Mouse (Mus musculus): Measurements from ENCODE around the gene Hist3h2a. TPM values are rescaled to one million over a fixed set of nuclear protein-coding genes. Genes with fewer than 3 reads are reported as not detected.
A peak's percentile ranks its signal among the peaks of the same experiment; 100 is the strongest.

The Hist3h2a gene
- polyA plus RNA-seq (2016; fragmentation: Nextera tagmentation; extraction: Ambion mirVana), result 8.4 and 11.3 TPM in 2 replicates

DNA sequence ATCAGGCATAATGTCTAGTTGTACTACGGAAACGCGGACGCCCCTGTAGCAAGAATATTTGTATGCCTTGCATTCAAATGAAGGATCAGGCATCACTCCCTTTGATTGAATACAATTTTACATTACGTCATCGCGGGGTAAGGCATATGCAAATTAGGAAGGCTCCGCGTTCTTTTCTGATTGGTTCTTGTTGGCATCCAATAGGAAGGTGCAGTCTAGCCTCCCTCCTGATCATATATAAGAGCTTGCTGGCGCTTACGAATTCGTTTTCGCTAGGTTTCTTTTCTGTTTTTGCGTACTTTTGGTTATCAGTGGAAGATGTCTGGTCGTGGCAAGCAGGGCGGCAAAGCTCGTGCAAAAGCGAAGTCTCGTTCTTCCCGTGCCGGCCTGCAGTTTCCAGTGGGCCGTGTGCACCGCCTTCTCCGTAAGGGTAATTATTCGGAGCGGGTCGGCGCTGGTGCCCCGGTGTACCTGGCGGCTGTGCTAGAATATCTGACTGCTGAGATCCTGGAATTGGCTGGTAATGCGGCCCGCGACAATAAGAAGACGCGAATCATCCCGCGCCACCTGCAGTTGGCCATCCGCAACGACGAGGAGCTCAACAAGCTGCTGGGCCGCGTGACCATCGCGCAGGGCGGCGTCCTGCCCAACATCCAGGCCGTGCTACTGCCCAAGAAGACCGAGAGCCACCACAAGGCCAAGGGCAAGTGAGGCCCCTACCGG, at the start of gene Hist3h2a, which contains the start of gene Trim17:
Hist3h2a (plus strand) TSS at position 266 of the 723 bp plus-strand sequence.
Trim17 (plus strand) TSS at position 266 of the 723 bp plus-strand sequence.
- Histone ChIP-seq H3K27ac (peak within 1 kb of the TSS; percentile 92), H3K36me3 (peaks cover 10% of the 10 kb centered on the region), H3K9me3 (replicated peaks) (no peaks in the 10 kb centered on the region), H3K27me3 (ENCODE audit: low read depth, poor library complexity, severe bottlenecking) (peaks cover 68% of the 10 kb centered on the region), H3K4me1 (peaks cover 34% of the 10 kb centered on the region), H3K4me3 (peak within 1 kb of the TSS; percentile 72)
- DNase-seq (ENCODE audit: low spot score), result peak; percentile 82
- WGBS, result under 1% methylated on average over 49 of the region's 49 CpGs

DNA sequence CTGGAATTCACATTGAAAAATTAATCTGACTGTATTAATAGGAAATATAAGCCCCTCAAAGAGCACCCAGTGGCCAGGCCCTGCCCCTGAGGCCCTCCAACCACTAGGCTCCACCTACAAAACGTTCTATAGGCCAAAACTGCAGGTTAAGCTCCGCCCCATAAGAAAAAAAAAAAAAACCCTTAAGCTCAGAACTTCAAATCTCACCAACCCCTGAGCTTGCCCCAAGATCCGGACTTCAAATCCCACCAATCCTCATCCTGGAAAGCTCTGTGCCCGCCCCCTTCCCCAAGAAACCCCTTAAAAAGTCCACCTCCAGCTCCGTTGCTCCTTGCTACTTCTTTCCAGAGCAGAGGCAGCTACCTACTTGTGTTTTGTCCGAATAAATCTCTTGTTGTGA, 49.6 kb upstream of the Hist3h2a start:
- Histone ChIP-seq H3K27ac (no peak overlapping the region), H3K4me3 (peak overlapping the region; percentile 65), H3K4me1 (peaks cover 14% of the 10 kb centered on the region), H3K36me3 (peaks cover 27% of the 10 kb centered on the region), H3K9me3 (replicated peaks) (no peaks in the 10 kb centered on the region), H3K27me3 (ENCODE audit: low read depth, poor library complexity, severe bottlenecking) (no peaks in the 10 kb centered on the region)
- DNase-seq (ENCODE audit: low spot score), result peak; percentile 33
- 48% methylated on average over 6 of the region's 6 CpGs for WGBS

DNA sequence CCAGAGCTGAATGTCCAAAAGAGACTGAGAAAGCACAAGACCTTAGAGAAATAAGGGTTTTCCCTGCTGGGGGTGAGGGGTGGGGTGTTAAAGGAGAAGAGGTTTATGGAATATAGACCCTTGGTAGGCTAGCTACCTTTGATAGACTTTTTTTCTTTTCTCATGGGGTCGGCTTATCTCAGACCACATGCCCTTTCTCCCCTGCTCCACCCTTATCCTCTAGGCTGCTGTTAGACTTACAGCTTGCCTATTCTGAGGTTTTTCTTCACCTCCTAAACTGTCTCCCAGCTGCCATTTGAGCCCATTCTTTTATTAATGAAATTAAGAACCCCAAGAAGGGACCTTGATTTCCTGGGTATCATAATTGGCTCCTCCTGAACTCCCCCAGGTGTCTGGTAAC, 40.7 kb upstream of the Hist3h2a start:
- DNase-seq (ENCODE audit: low spot score), result no peak
- WGBS, result 71% methylated on average over 1 of the region's 1 CpGs
- Histone ChIP-seq H3K4me3 (no peak overlapping the region), H3K27me3 (ENCODE audit: low read depth, poor library complexity, severe bottlenecking) (no peaks in the 10 kb centered on the region), H3K36me3 (no peaks in the 10 kb centered on the region), H3K4me1 (peaks cover 11% of the 10 kb centered on the region), H3K9me3 (replicated peaks) (no peaks in the 10 kb centered on the region), H3K27ac (peak overlapping the region; percentile 87; the same call in 1 of the 2 replicates)

DNA sequence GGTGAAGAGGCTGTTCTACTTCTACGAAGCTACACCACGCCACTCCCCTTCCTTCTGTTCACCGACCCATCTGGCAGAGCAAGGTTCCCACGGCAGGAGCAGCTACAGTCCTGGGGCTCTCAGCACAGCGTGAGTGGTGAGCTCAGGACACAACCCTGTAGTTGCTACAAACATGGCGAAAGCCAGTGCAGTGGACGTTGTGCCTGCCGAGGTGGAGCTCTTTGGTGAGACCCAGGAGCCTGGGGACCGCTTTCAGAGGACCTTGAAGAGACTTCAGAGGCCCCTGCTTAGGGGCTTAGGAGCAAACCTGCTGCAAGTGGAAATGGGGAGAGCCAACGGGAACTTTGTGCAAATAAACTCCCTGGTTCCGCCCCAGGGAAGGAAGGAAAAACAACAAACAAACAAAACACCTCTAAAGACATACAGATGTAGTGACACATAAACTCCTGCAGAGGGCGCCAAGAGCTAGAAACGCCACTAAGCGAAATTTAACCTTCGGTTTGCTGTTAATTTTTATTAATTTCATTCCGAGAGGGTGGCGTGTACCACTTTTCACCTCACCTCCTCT, 39.9 kb upstream of the Hist3h2a start:
- peak; percentile 61 for DNase-seq (ENCODE audit: low spot score)
- H3K4me1 ChIP-seq, result peaks cover 15% of the 10 kb centered on the region
- H3K4me3 ChIP-seq, result peak overlapping the region; percentile 43
- H3K9me3 ChIP-seq (replicated peaks), result no peaks in the 10 kb centered on the region
- 16% methylated on average over 17 of the region's 17 CpGs for WGBS
- H3K36me3 ChIP-seq, result no peaks in the 10 kb centered on the region
- H3K27me3 ChIP-seq (ENCODE audit: low read depth, poor library complexity, severe bottlenecking), result no peaks in the 10 kb centered on the region
- peak overlapping the region; percentile 87 for H3K27ac ChIP-seq

DNA sequence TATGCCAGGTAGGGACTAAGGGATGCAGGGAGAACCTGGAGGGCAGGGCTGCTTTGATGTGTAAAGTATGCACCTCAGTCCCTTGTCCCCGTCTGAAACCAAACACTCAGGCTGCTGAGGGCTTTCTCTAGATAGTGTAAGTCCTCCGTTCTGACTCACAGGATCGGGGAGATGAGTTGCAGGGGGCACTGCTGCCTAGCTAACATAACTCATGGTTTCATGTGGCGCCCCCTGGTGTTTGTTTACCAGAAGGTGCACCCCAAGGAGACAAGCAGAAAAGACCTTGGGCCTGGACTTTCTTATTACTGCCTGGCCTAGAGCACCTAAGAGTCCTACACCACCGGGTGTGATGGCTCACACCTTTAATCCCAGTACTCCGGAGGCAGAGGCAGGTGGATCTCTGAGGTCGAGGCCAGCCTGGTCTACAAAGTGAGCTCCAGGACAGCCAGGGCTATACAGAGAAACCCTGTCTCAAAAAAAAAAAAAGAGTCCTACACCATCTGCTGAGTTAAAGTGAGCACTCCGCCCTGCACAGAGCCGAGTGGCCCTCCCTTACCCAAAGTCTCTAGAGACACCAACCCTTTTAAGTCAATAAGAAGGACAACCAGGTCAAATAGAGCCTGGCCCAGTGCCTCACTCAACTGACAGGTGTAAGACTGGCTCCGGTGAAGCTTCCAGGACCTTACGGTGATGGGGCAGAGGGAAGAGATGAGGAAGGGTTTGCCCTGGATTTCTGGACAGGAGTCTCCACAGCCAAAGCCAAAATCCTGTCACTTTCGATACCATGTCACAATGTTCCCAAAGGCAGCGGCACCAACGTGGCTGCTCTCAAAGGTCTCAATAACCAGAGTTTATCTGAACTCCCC, 37.4 kb upstream of the Hist3h2a start:
- DNase-seq (ENCODE audit: low spot score), result peak; percentile 60
- 59% methylated on average over 14 of the region's 14 CpGs for WGBS
- no peaks in the 10 kb centered on the region for H3K36me3 ChIP-seq

DNA sequence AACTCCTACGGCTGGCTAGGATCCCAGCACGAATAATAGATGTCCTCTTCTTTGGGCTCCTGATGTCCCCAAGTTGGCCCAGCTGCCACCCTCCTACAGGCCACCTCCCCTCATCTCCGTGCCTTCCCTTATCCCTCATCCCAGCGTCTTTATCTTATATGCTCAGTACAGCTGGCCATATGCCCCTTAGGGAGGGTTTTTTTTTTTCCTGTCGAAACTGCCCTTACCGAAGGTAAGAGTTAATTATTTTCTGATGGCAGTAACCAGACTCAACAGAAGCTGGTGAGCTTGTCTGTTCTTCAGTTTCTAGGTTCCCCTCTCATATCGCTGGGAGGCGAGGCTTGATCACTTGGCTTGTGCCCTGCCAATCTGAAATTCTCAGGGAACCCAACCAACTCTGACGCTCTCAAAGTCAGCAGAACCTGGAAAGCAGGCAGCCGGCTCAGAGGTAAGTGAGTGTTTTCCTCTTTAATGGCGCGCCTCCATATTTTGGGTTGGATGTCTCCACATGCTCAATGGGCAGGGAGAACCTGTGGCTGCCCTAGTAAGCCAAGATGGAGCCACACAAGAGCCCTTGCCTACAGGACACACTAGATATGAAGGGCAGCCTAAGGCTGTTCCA, 36.6 kb upstream of the Hist3h2a start, which contains the start of gene Btnl10:
Btnl10 (plus strand) TSS at position 164 of the 622 bp plus-strand sequence.
- H3K27ac ChIP-seq, result no peak within 1 kb of the TSS
- DNase-seq (ENCODE audit: low spot score), result no peak
- WGBS, result 86% methylated on average over 12 of the region's 12 CpGs
- no peaks in the 10 kb centered on the region for H3K27me3 ChIP-seq (ENCODE audit: low read depth, poor library complexity, severe bottlenecking)
- H3K4me3 ChIP-seq, result no peak within 1 kb of the TSS
- no peaks in the 10 kb centered on the region for H3K36me3 ChIP-seq
- H3K4me1 ChIP-seq, result peaks cover 16% of the 10 kb centered on the region
- H3K9me3 ChIP-seq (replicated peaks), result no peaks in the 10 kb centered on the region

More for the DNA sequence above, 37.4 kb upstream of the Hist3h2a start:
- peaks cover 16% of the 10 kb centered on the region for H3K4me1 ChIP-seq
- H3K4me3 ChIP-seq, result no peak overlapping the region
- H3K27me3 ChIP-seq (ENCODE audit: low read depth, poor library complexity, severe bottlenecking), result no peaks in the 10 kb centered on the region
- H3K27ac ChIP-seq, result no peak overlapping the region
- no peaks in the 10 kb centered on the region for H3K9me3 ChIP-seq (replicated peaks)

DNA sequence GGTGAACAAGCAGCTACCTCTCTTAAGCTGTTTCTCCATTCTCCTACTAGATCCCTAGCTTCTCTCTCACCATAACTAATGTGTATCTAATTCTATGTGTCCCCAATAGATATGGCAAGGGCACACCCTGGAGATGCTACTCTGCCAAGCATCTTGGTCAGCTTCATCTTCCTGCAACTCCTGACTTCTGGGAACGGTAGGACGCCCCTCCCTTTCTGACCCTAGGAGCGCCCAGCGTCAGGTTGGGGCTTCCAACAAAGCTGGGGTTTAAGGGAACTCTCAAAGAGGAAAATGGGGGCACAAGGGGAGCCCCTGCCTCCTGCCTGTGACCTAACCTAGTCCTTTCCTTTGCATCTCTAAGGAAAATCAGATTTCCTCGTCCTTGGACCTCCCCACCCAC, 35.7 kb upstream of the Hist3h2a start:
- no peak for DNase-seq (ENCODE audit: low spot score)
- 83% methylated on average over 5 of the region's 5 CpGs for WGBS
- H3K36me3 ChIP-seq, result no peaks in the 10 kb centered on the region
- H3K4me1 ChIP-seq, result peaks cover 16% of the 10 kb centered on the region
- no peaks in the 10 kb centered on the region for H3K9me3 ChIP-seq (replicated peaks)
- H3K27me3 ChIP-seq (ENCODE audit: low read depth, poor library complexity, severe bottlenecking), result no peaks in the 10 kb centered on the region
- no peak overlapping the region for H3K27ac ChIP-seq
- H3K4me3 ChIP-seq, result no peak overlapping the region

DNA sequence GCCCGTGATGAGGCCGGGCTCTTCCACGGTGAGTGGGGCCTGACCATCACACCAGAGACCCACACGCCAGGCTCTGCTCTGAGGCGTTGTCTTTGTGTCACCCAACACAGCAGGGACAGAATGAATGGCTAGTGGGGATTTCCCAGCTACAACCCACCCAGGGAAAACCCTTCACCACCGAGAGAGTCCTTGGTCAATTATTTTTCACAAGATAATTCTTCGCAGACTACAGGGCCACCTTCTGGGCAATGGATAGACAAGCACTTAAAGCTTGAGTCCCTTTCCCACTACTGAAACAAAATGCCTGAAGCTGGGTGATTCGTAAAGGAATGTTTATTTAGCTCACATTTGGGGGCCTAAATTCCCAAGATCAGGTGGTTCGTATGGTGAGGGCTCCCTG, 32.1 kb upstream of the Hist3h2a start:
- DNase-seq (ENCODE audit: low spot score), result no peak
- H3K4me3 ChIP-seq, result no peak overlapping the region
- no peak overlapping the region for H3K27ac ChIP-seq
- H3K27me3 ChIP-seq (ENCODE audit: low read depth, poor library complexity, severe bottlenecking), result no peaks in the 10 kb centered on the region
- peaks cover 10% of the 10 kb centered on the region for H3K4me1 ChIP-seq
- H3K9me3 ChIP-seq (replicated peaks), result no peaks in the 10 kb centered on the region
- 86% methylated on average over 9 of the region's 9 CpGs for WGBS
- no peaks in the 10 kb centered on the region for H3K36me3 ChIP-seq

DNA sequence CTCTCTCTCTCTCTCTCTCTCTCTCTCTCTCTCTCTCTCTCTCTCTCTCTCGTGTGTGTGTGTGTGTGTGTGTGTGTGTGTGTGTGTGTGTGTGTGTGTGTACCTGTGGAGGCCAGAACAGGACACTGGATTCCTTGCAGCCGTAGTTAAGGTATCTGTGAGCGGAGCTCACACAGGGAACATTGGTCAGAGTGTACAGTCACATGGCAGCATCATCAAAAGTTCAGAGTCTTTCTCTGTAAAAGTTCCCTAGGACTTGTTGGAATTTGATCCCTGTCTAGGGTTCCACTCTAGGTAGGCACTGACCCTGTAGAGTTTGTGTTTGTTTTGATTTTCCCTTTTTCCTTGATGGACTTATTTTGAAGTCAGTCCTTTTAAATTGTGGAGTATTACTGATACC, 27.8 kb upstream of the Hist3h2a start:
- H3K9me3 ChIP-seq (replicated peaks), result no peaks in the 10 kb centered on the region
- peaks cover 9% of the 10 kb centered on the region for H3K36me3 ChIP-seq
- no peaks in the 10 kb centered on the region for H3K27me3 ChIP-seq (ENCODE audit: low read depth, poor library complexity, severe bottlenecking)
- 0 out of 2 replicates have a peak, but pooled peaks cover 6% of the 10 kb centered on the region for H3K4me1 ChIP-seq
- H3K4me3 ChIP-seq, result no peak overlapping the region
- DNase-seq (ENCODE audit: low spot score), result no peak
- WGBS, result 92% methylated on average over 2 of the region's 3 CpGs
- no peak overlapping the region for H3K27ac ChIP-seq

DNA sequence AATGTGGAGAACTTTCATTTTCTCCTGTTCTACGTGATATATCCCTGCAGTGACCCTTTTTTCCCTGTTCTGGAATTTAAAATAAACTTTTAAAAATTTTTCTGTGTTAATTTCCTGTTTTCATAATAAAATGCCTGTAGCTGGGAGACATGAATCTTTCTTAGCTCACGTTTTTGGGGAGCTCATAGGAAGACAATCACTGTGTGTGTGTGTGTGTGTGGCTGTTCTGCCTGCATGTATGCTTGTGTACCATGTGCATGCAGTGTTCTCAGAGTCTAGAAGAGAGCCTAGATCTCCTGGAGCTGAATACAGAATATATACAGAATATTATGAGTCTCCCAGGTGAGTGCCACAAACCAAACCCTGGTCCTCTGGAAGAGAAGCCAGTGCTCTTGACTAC, 27.4 kb upstream of the Hist3h2a start:
- no peaks in the 10 kb centered on the region for H3K27me3 ChIP-seq (ENCODE audit: low read depth, poor library complexity, severe bottlenecking)
- no peak for DNase-seq (ENCODE audit: low spot score)
- WGBS, result 78% methylated on average over 2 of the region's 2 CpGs
- H3K27ac ChIP-seq, result no peak overlapping the region
- peaks cover 13% of the 10 kb centered on the region for H3K36me3 ChIP-seq
- no peaks in the 10 kb centered on the region for H3K9me3 ChIP-seq (replicated peaks)
- no peak overlapping the region for H3K4me3 ChIP-seq
- 0 out of 2 replicates have a peak, but pooled peaks cover 6% of the 10 kb centered on the region for H3K4me1 ChIP-seq

DNA sequence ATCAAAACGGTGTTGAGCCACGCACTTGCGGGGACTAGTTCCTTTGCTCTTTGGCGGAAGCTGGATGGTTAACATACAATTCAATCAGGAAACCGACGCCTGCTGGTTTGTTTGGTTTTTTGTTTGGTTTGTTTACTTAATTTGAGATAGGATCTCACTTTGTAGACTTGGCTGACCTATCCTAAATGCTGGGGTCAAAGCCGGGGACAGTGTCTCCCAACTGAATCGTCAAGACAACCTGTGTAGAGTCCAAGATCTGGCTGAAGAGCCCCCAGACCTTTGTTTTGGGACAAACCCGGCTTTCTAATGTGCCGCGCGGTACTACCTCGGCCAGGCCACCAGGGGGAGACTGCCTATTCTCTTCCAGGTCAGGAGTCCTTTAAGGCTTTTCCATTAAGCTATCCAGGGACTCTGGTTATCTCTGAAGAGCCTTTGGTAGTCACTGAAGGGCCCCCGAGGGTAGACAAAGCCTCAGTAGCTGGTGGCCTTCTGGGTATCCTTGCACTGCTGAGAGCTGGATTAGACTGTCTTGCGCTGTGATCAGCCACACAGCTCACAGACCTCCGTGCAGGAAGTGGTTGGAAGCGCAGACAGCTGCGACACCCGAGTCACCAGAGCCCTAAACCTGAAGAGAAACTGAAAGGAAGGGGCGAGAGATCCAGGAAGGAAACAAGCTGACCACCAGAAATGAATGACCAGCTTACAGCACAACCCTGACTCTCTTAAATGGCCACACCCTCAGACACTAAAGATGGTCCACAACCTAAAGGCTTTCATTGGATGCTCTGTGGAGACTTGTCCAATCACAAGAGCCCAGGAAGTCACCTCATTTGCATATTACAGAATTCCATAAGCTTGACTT, 26.5 kb upstream of the Hist3h2a start:
- H3K9me3 ChIP-seq (replicated peaks), result no peaks in the 10 kb centered on the region
- 0 out of 2 replicates have a peak, but pooled peaks cover 6% of the 10 kb centered on the region for H3K4me1 ChIP-seq
- WGBS, result 37% methylated on average over 20 of the region's 20 CpGs
- peak overlapping the region; percentile 43; the same call in 1 of the 2 replicates for H3K27ac ChIP-seq
- peak; percentile 85 for DNase-seq (ENCODE audit: low spot score)
- peak overlapping the region; percentile 1; the same call in 1 of the 2 replicates for H3K4me3 ChIP-seq
- H3K27me3 ChIP-seq (ENCODE audit: low read depth, poor library complexity, severe bottlenecking), result no peaks in the 10 kb centered on the region
- H3K36me3 ChIP-seq, result peaks cover 23% of the 10 kb centered on the region
